Mouse (Mus musculus) lung, embryonic 16.5 days (tissue): ENCODE measurements around the gene Tifa. TPM values are rescaled to one million over a fixed set of nuclear protein-coding genes. Genes with fewer than 3 reads are reported as not detected.

Experiments used
- ATAC-seq: fragments of 200-750 bp; cut with Nextera tagmentation; 2 replicates; pipeline ENCODE4 v1.8.0; 2017; ENCODE audit warnings: low read depth, mild to moderate bottlenecking, moderate library complexity
- H3K27ac ChIP-seq: fragments of 300-500 bp; sonication (generic); 2 replicates; pipeline ENCODE4 v1.5.1; 2014; ENCODE audit warnings: mild to moderate bottlenecking, control low read depth, low read length
- H3K27me3 ChIP-seq: fragments of 300-500 bp; sonication (generic); 2 replicates; pipeline ENCODE4 v1.6.1; 2014; ENCODE audit warnings: low read depth, low read length, mixed read lengths; ENCODE audit not compliant: control insufficient read depth, insufficient read depth
- H3K36me3 ChIP-seq: fragments of 300-500 bp; sonication (generic); 2 replicates; pipeline ENCODE4 v1.6.1; 2014; ENCODE audit warnings: low read length; ENCODE audit not compliant: control insufficient read depth, insufficient read depth
- H3K4me1 ChIP-seq: fragments of 300-500 bp; sonication (generic); replicated peaks from 2 replicates; pipeline ENCODE4 v1.6.1; 2014; ENCODE audit warnings: low read length, mixed read lengths; ENCODE audit not compliant: control insufficient read depth, insufficient read depth
- H3K4me2 ChIP-seq: fragments of 300-500 bp; sonication (generic); 2 replicates; pipeline ENCODE4 v1.6.1; 2014; ENCODE audit warnings: low read depth, low read length, control low read depth
- H3K4me3 ChIP-seq: fragments of 300-500 bp; sonication (generic); 2 replicates; pipeline ENCODE4 v1.5.1; 2014; ENCODE audit warnings: mild to moderate bottlenecking, low read length, control low read depth
- H3K9ac ChIP-seq: fragments of 300-500 bp; sonication (generic); 2 replicates; pipeline ENCODE4 v1.6.1; 2014; ENCODE audit warnings: low read length, control low read depth
- H3K9me3 ChIP-seq: fragments of 300-500 bp; sonication (generic); 2 replicates; pipeline ENCODE4 v1.6.1; 2016; ENCODE audit warnings: low read length; ENCODE audit not compliant: control insufficient read depth
- WGBS: fragments of 180-500 bp; shearing (Covaris S2); extraction: QIAGEN DNeasy Blood & Tissue Kit; methylation state at CpG from one replicate; pipeline ENCODE4 v1.1.7; 2014; 5-methylcytosine and 5-hydroxymethylcytosine counted together
- polyA plus RNA-seq: library from polyadenylated mRNA; unstranded; fragments of >200 nt; fragmentation: Nextera tagmentation; extraction: Ambion mirVana; gene quantifications from 2 replicates; pipeline ENCODE4 v1.2.1, GENCODE M21; 2015

Gene Tifa
- polyA plus RNA-seq, 1 experiment from 2014 or later: 6.3 TPM

DNA sequence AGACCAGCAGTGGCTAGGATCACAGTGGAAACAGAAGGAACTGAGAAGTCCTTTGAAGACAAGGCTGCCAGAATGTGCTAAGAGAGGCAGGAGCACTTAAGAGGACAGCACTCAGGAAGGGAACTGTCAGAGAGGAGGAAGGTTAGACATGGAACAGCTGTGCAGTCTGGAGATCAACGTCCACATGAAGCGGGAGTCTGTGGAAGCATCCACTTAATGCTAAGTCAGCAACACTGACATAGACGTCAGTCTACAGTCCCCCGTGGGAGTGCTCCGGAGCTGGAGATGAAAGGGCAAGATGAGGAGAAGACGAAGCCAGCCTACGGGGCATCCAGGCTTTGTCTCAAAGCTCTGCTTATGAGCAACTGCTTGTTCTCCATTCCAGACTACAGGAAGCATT is 37.5 kb downstream of the Tifa start:
- H3K4me1 ChIP-seq: peaks cover 5% of the 10 kb centered on the region
- peak overlapping the region; percentile 28; the same call in 1 of the 2 replicates for H3K4me2 ChIP-seq
- peak; percentile 94 for ATAC-seq
- no peak overlapping the region for H3K9ac ChIP-seq
- H3K9me3 ChIP-seq: no peaks in the 10 kb centered on the region
- no peaks in the 10 kb centered on the region for H3K27me3 ChIP-seq
- 18% methylated on average over 7 of the region's 7 CpGs for WGBS
- no peaks in the 10 kb centered on the region for H3K36me3 ChIP-seq
- H3K4me3 ChIP-seq: no peak overlapping the region
- peak overlapping the region; percentile 47 for H3K27ac ChIP-seq

DNA sequence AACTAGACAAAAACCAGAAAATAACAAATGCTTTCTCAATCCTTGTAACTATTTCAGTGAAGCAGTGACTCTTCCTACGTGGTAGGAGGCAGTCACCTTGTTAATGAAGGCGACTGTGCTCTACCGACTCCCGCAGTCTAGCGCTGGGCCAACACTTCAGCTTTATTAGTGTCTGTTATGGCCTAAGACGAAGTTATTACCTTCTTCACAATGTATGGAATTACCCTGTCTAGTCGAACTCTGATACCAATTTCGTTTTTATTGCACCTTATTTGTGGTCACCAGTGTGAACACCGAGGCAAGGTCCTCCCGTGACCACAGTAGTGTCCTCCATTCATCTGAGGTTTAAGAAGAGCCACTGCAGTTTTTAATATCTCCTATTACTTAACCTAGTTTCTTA is 40.6 kb downstream of the Tifa start:
- peaks cover 5% of the 10 kb centered on the region for H3K4me1 ChIP-seq
- no peak overlapping the region for H3K4me2 ChIP-seq
- no peak overlapping the region for H3K9ac ChIP-seq
- ATAC-seq: no peak
- H3K27me3 ChIP-seq: no peaks in the 10 kb centered on the region
- no peak overlapping the region for H3K4me3 ChIP-seq
- WGBS: 89% methylated on average over 10 of the region's 10 CpGs
- H3K9me3 ChIP-seq: no peaks in the 10 kb centered on the region
- H3K27ac ChIP-seq: no peak overlapping the region
- no peaks in the 10 kb centered on the region for H3K36me3 ChIP-seq

DNA sequence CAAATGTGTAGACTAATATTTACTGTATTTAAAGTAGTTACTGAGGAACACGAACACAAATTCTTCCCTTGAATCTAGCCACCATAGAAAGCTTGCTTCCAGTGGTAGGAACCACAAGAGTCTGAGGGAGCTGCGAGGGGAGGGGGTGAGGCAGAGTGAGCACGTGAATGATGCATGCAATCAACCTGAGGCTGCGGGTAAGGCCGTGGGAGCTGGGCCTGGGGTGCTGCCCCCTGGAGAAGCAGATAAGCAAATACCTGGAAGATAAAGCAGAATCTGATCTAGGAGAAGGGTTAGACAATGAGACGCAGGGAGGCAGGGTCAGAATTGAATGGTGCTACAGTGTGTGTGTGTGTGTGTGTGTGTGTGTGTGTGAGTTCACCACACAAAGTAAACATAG is 41.5 kb downstream of the Tifa start:
- H3K4me3 ChIP-seq: no peak overlapping the region
- no peak overlapping the region for H3K27ac ChIP-seq
- H3K4me1 ChIP-seq: peaks cover 10% of the 10 kb centered on the region
- no peaks in the 10 kb centered on the region for H3K9me3 ChIP-seq
- H3K36me3 ChIP-seq: no peaks in the 10 kb centered on the region
- H3K9ac ChIP-seq: no peak overlapping the region
- H3K4me2 ChIP-seq: no peak overlapping the region
- ATAC-seq: no peak
- WGBS: 50% methylated on average over 6 of the region's 6 CpGs
- H3K27me3 ChIP-seq: no peaks in the 10 kb centered on the region

DNA sequence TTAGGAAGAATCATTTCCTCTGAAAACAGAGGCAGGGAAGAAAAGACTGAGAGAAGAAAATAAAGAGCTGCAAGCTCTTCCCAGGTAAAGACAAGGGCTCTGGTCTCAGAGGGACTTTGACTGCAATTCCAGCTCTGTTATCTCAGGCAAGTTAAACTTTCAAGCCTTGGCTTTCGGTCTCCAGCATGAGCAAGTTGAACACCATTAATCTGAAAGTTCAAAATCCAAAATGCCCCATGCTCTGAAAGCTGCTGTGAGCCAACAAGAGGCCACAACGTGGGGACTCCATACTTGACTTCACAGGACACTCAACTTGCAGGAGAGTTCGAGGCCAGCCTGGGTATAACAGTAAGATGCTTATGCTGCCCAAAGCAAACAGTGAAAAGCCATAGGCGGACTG is 44.4 kb downstream of the Tifa start:
- Histone ChIP-seq H3K9me3 (no peaks in the 10 kb centered on the region), H3K27me3 (no peaks in the 10 kb centered on the region), H3K36me3 (no peaks in the 10 kb centered on the region), H3K4me2 (no peak overlapping the region), H3K9ac (no peak overlapping the region), H3K27ac (no peak overlapping the region), H3K4me3 (no peak overlapping the region), H3K4me1 (peaks cover 12% of the 10 kb centered on the region)
- WGBS: 69% methylated on average over 4 of the region's 4 CpGs
- ATAC-seq: no peak

DNA sequence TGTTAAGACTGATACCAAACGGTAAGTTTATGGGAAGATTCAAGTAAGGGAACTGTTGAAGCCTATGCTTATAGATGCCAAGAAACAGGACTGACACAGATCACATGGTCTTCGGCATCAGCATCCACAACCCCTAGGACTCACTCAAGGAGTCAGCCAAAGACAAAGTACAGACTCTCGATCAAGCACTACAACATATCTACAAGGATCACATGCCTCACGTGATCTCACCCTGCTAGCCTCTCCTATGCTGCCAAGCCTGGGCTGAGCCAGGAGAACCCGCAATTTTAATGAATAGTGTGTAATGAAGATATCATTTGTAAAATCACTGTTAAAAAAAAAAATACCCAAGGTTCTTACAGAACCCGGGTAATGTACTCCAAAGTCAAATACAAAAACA is 46.0 kb downstream of the Tifa start:
- 74% methylated on average over 6 of the region's 6 CpGs for WGBS
- no peaks in the 10 kb centered on the region for H3K36me3 ChIP-seq
- no peak overlapping the region for H3K4me3 ChIP-seq
- no peaks in the 10 kb centered on the region for H3K9me3 ChIP-seq
- H3K9ac ChIP-seq: no peak overlapping the region
- no peak for ATAC-seq
- peak overlapping the region; percentile 36 for H3K4me2 ChIP-seq
- peaks cover 12% of the 10 kb centered on the region for H3K4me1 ChIP-seq
- H3K27me3 ChIP-seq: no peaks in the 10 kb centered on the region
- H3K27ac ChIP-seq: no peak overlapping the region

DNA sequence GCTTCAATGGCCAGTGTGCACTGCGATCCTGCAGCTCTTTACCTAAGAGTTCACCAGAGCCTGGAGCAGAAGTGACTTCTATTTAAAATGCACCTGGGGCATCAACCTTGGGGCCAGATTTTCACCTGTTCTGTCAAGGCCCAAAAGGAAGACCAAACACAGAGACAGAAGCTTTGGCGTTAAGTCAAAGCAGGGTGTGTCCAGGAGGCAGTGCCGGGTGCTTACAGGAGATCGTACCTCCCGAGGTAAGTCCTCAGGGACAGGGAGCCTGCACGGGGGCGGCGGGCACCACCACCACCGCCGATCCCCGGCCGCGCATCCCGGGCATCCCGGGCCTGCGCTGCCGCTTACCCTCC is 47.2 kb downstream of the Tifa start:
- Histone ChIP-seq H3K27me3 (no peaks in the 10 kb centered on the region), H3K9me3 (no peaks in the 10 kb centered on the region), H3K27ac (peak overlapping the region; percentile 82), H3K4me2 (peak overlapping the region; percentile 86), H3K4me1 (peaks cover 12% of the 10 kb centered on the region), H3K36me3 (no peaks in the 10 kb centered on the region), H3K4me3 (peak overlapping the region; percentile 90), H3K9ac (peak overlapping the region; percentile 89)
- ATAC-seq: no peak; the same call in 1 of the 2 replicates
- under 1% methylated on average over 8 of the region's 17 CpGs for WGBS

DNA sequence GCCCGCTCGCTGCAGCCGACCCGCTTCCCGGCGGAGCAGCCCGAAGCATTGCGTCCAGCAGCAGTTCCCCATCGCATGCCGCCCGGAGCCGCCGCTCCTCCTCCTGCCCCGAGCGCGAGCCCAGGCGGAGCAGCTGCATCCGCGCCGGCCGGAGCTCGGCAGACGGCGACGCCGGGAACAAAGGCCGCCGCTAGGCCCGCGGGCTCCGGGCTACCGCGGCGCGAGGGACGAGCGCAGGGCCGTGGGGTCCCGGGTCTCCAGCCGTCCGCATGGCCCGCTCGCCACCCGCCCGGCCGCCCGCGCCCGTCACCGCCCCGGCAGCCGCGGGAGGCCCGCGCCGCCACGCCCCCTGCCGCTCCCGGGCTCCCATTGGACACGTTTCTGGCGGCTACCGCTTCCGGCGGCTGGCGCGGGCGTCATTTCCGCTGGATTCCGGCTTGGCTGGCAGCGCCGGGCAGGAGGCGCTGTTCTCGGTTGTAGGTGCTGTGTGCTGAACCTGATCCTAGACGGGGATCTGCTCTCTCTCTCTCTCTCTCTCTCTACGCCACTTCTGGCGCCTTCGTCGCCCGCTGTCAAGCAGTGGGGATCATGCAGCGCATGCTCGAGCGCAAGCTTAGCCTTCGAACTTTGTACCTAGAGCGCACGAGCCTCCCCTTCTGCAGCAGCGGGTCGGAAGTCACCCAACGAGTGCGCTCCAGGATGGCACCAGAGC is 47.7 kb downstream of the Tifa start, which contains the start of gene Ap1ar:
TSS of gene Ap1ar (minus strand) at position 370 of the 712 bp plus-strand sequence.
- no peaks in the 10 kb centered on the region for H3K36me3 ChIP-seq
- under 1% methylated on average over 72 of the region's 89 CpGs for WGBS
- H3K4me1 ChIP-seq: peaks cover 12% of the 10 kb centered on the region
- H3K27ac ChIP-seq: peak within 1 kb of the TSS; percentile 96
- no peaks in the 10 kb centered on the region for H3K27me3 ChIP-seq
- H3K9ac ChIP-seq: peak within 1 kb of the TSS; percentile 89
- peak within 1 kb of the TSS; percentile 90 for H3K4me3 ChIP-seq
- no peaks in the 10 kb centered on the region for H3K9me3 ChIP-seq
- H3K4me2 ChIP-seq: peak within 1 kb of the TSS; percentile 86
- ATAC-seq: peak; percentile 99

DNA sequence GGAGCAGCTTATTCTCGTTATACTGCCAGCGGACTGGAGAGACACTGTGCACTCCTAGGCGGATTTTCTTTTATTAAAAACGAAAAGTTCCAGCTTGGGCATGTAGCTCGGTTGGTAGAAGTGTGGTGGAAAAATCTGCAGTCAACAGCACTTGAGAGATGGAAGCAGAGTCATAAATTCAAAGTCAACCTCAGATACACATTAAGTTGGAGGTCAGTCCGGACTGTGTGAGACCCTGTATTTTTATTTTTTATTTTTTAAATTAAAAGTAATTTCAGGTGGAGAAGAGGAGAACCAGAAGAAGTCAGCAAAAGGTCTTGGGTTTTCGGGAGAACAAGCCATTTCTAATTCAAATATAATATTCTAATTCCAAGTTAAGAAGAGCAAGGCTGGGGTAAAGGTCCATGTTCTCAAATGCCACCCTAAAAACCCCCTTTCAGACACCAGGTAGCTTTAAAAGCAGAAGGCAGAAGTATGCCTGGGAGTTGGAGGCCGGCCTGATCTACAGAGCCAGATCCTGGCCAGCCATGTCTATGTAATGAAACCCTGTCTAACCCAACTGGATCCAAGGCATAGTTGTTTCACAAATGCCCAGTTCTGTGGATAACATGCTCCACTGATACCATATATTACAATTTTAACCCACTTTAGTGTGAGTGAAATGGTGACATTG is 48.5 kb downstream of the Tifa start:
- H3K4me1 ChIP-seq: peaks cover 12% of the 10 kb centered on the region
- ATAC-seq: peak; percentile 3; the same call in 1 of the 2 replicates
- no peaks in the 10 kb centered on the region for H3K9me3 ChIP-seq
- peak overlapping the region; percentile 79 for H3K9ac ChIP-seq
- WGBS: 29% methylated on average over 8 of the region's 8 CpGs
- H3K27me3 ChIP-seq: no peaks in the 10 kb centered on the region
- H3K4me3 ChIP-seq: peak overlapping the region; percentile 90
- peak overlapping the region; percentile 96 for H3K27ac ChIP-seq
- H3K36me3 ChIP-seq: no peaks in the 10 kb centered on the region
- peak overlapping the region; percentile 77 for H3K4me2 ChIP-seq

DNA sequence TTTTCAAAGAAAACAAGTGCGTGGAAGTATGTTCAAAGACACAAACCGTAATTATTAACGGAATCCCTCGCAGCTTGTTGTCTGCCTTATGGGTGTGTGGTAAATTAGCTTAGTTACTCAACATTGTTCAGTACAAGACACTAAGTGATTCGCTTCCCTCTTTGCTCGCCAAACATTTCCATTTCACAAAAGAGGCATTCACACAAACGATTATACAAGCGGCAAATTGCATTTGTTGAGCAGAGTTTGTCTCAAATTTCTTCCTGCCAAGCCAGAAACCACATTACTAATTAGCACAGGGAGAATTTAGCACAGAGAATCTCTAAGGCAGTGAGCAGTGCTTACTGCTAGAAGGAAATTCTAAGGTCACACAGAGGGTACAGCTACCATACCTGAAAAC is 52.3 kb downstream of the Tifa start:
- H3K36me3 ChIP-seq: no peaks in the 10 kb centered on the region
- no peak overlapping the region for H3K9ac ChIP-seq
- peaks cover 9% of the 10 kb centered on the region; the same call in 1 of the 2 replicates for H3K4me1 ChIP-seq
- no peaks in the 10 kb centered on the region for H3K27me3 ChIP-seq
- no peak overlapping the region for H3K27ac ChIP-seq
- 87% methylated on average over 8 of the region's 8 CpGs for WGBS
- H3K4me2 ChIP-seq: no peak overlapping the region
- H3K4me3 ChIP-seq: no peak overlapping the region
- 0 out of 2 replicates have a peak, but pooled peaks cover 2% of the 10 kb centered on the region for H3K9me3 ChIP-seq
- ATAC-seq: no peak
